Mouse (Mus musculus): ENCODE results near the gene Lmo2. TPM values are rescaled to one million over a fixed set of nuclear protein-coding genes. Genes with fewer than 3 reads are reported as not detected.

Gene Lmo2
- polyA plus RNA-seq, 1 experiment = 20.8 TPM

DNA sequence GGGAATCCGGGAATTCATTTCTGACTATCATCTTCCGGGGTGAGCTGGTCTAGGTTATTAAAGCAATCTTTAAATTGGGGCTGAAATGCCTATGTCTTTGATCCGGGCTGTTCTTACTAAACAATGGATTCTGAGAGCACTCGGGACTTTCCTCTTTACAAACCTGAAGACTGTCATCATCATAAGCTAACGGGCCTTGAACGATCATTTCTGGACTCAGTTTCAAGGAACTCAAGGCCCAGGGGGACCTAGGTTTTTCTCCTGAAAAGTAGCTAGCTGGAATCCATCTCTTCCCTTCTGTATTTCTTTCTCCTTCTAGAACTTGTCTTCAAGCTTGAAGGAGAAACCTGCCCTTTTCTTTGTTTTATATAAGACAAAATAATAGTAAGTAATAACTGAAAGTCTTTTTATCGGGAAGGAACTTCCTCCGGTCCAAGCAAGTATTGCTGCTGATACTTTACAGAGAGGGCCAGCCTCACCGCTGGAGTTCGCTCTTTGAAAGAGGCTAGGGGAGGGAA is 11.2 kb downstream of the Lmo2 start:
- DNase-seq = no peak
- Histone ChIP-seq H3K27ac (ENCODE audit: insufficient read depth, low read depth, low read length) (peak overlapping the region; percentile 83), H3K4me1 (ENCODE audit: control insufficient read depth, insufficient read depth, low read length) (no peaks in the 10 kb centered on the region), H3K4me3 (ENCODE audit: insufficient read depth, low read depth, low read length) (peak overlapping the region; percentile 79), H3K36me3 (ENCODE audit: control insufficient read depth, insufficient read depth, low read length) (no peaks in the 10 kb centered on the region), H3K27me3 (replicated peaks; ENCODE audit: control insufficient read depth, insufficient read depth, low read length) (peaks cover 3% of the 10 kb centered on the region)
- no peak for TF ChIP-seq POLR2A (IDR thresholded peaks at IDR 0.05; ENCODE audit: low read depth, low read length)
- TF ChIP-seq CTCF (conservative IDR thresholded peaks at IDR 0.05; ENCODE audit: insufficient read depth, insufficient read length, low read depth, low read length) = no peak
- 38% methylated on average over 10 of the region's 10 CpGs for WGBS

DNA sequence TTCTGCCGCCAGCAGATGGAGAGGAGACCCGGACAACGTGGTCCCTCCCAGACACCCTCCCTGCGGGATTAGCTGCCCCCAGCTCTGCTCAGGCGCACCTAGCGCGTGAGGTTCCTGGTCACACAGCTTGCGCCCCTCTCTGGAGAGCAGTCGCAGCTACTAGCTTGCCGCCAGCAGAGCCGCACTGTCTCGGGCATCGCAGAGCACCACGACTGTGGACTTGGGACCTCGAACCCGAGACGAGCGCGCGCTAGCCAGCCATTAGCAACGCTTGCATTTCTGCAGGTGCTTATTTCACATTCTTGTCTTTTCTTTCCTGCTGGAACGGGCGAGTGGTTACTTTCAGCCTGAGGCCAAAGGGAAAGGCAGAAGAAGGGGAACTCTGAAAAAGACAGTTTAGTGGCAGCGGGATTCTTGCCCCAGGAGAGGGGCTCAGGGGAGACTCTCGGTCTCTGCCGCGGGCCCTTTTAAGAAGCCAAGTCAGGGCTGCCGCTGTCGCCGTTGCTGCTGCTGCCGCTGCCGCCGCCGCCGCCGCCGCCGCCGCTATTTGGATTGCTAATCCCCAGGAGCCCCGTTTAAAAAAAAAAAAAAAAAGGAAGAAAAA is 11.8 kb downstream of the Lmo2 start:
- WGBS = 1% methylated on average over 40 of the region's 40 CpGs
- peak; percentile 80 for DNase-seq
- Histone ChIP-seq H3K27me3 (replicated peaks; ENCODE audit: control insufficient read depth, insufficient read depth, low read length) (peaks cover 3% of the 10 kb centered on the region), H3K4me1 (ENCODE audit: control insufficient read depth, insufficient read depth, low read length) (no peaks in the 10 kb centered on the region), H3K4me3 (ENCODE audit: insufficient read depth, low read depth, low read length) (peak overlapping the region; percentile 79), H3K27ac (ENCODE audit: insufficient read depth, low read depth, low read length) (peak overlapping the region; percentile 83), H3K36me3 (ENCODE audit: control insufficient read depth, insufficient read depth, low read length) (no peaks in the 10 kb centered on the region)
- TF ChIP-seq CTCF (conservative IDR thresholded peaks at IDR 0.05; ENCODE audit: insufficient read depth, insufficient read length, low read depth, low read length) = peak; percentile 41
- TF ChIP-seq POLR2A (IDR thresholded peaks at IDR 0.05; ENCODE audit: low read depth, low read length) = peak; percentile 37

DNA sequence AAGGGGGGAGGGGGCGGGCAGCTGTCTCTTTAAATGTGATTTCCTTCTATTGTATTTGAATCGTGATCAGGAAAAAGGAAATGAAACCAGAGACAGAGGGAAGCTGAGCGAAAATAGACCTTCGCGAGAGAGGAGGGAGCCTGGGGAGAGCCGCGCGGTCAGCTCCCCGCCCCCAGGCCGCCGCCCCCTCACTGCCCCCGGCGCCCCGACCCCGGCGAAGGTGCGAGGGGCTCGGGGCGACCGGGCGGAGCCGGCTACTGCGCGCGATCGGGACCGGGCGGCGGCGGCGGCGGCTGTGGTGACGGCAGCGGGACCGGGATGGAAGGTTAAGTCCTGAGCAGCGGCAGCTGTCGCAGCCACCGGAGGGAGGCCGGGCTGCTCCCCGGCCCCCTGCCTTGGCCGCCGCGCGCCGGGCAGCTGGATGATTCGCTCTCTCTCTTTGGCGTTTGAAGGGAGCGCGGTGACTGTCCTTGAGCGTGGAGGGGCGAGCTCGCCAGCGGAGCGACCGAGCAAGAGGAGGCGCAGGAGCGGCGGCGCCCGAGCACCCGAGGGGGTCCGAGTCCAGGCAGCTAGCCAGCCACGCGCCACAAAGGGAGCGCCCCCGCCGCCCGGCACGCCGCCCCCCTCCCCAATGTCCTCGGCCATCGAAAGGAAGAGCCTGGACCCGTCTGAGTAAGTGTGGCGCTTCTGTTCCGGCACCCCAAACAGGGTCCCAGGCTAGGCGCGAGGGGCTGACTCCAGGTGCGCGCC is 12.4 kb downstream of the Lmo2 start:
- no peaks in the 10 kb centered on the region for H3K4me1 ChIP-seq (ENCODE audit: control insufficient read depth, insufficient read depth, low read length)
- H3K27me3 ChIP-seq (replicated peaks; ENCODE audit: control insufficient read depth, insufficient read depth, low read length) = peaks cover 3% of the 10 kb centered on the region
- TF ChIP-seq POLR2A (IDR thresholded peaks at IDR 0.05; ENCODE audit: low read depth, low read length) = no peak
- TF ChIP-seq CTCF (conservative IDR thresholded peaks at IDR 0.05; ENCODE audit: insufficient read depth, insufficient read length, low read depth, low read length) = no peak
- peak overlapping the region; percentile 92 for H3K27ac ChIP-seq (ENCODE audit: insufficient read depth, low read depth, low read length)
- DNase-seq = peak; percentile 71
- no peaks in the 10 kb centered on the region for H3K36me3 ChIP-seq (ENCODE audit: control insufficient read depth, insufficient read depth, low read length)
- under 1% methylated on average over 79 of the region's 79 CpGs for WGBS
- peak overlapping the region; percentile 79 for H3K4me3 ChIP-seq (ENCODE audit: insufficient read depth, low read depth, low read length)

DNA sequence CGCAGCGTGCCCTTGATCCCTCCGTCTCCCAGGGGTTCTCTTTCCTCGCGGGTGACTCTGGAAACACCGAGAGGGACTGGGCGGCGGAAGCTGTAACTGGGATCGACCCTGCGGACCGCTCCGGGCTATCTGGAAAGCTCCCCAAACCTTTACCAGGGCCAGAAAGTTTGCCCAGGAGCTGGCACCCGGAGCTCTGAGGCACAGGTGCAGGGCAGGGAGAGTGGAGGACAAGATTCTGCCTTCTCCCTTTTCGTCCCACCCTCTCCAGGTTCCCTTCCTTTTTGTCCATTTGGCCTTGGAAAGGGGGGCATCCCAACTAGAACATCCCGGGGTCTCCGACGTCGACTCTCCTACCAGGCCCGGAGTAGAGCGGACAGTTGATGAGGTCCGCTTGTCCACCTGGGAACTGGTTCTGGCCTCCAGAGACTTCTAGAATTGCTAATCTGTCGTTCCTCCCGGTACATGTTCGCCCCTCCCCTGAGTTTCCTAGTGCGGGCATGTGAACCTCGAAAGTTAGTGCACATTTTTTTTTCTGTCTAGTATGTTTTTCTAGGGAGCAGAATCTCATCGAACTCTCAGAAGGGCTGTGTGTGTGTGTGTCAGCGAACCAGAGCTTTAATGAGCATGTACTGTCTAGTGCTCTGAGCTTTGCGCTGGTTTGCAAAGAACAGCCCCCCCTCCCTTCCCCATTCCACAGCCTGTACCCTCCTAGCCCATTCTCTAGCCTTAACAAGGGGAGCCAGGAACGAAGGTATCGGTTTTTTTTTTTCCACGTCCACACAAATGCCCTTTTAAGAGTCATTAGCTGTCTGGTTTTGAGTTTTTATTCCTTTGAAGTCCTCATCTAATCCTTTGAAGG is 13.2 kb downstream of the Lmo2 start:
- TF ChIP-seq POLR2A (IDR thresholded peaks at IDR 0.05; ENCODE audit: low read depth, low read length) = no peak
- no peak for TF ChIP-seq CTCF (conservative IDR thresholded peaks at IDR 0.05; ENCODE audit: insufficient read depth, insufficient read length, low read depth, low read length)
- DNase-seq = peak; percentile 15
- H3K27me3 ChIP-seq (replicated peaks; ENCODE audit: control insufficient read depth, insufficient read depth, low read length) = peaks cover 3% of the 10 kb centered on the region

DNA sequence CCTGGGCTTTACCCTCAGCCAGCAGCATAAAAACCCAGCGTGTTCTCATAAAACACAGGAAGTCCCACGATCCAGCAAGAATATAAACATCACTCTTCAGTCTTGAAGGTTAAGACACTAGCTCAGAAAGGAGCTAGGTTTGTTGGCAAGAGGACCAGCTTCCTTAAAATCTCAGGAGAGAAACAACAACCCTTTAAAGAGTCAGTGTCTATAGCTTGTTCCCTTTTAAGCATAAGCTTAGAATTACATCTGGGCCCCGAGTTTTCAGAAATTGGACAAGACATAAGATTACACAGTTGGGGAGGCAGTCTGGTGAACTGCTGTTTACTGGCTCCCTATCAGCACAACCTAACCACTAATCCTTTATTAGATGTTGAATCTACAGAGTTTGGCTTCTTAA is 14.1 kb downstream of the Lmo2 start:
- DNase-seq = no peak
- Histone ChIP-seq H3K27me3 (replicated peaks; ENCODE audit: control insufficient read depth, insufficient read depth, low read length) (peaks cover 3% of the 10 kb centered on the region), H3K4me3 (ENCODE audit: insufficient read depth, low read depth, low read length) (no peak overlapping the region), H3K27ac (ENCODE audit: insufficient read depth, low read depth, low read length) (no peak overlapping the region), H3K4me1 (ENCODE audit: control insufficient read depth, insufficient read depth, low read length) (no peaks in the 10 kb centered on the region), H3K36me3 (ENCODE audit: control insufficient read depth, insufficient read depth, low read length) (no peaks in the 10 kb centered on the region)
- 48% methylated on average over 3 of the region's 3 CpGs for WGBS
- TF ChIP-seq POLR2A (IDR thresholded peaks at IDR 0.05; ENCODE audit: low read depth, low read length) (no peak), CTCF (conservative IDR thresholded peaks at IDR 0.05; ENCODE audit: insufficient read depth, insufficient read length, low read depth, low read length) (no peak)

More for the DNA sequence above, 13.2 kb downstream of the Lmo2 start:
- Histone ChIP-seq H3K4me3 (ENCODE audit: insufficient read depth, low read depth, low read length) (peak overlapping the region; percentile 79), H3K4me1 (ENCODE audit: control insufficient read depth, insufficient read depth, low read length) (no peaks in the 10 kb centered on the region), H3K36me3 (ENCODE audit: control insufficient read depth, insufficient read depth, low read length) (no peaks in the 10 kb centered on the region), H3K27ac (ENCODE audit: insufficient read depth, low read depth, low read length) (peak overlapping the region; percentile 92)
- 12% methylated on average over 32 of the region's 32 CpGs for WGBS

DNA sequence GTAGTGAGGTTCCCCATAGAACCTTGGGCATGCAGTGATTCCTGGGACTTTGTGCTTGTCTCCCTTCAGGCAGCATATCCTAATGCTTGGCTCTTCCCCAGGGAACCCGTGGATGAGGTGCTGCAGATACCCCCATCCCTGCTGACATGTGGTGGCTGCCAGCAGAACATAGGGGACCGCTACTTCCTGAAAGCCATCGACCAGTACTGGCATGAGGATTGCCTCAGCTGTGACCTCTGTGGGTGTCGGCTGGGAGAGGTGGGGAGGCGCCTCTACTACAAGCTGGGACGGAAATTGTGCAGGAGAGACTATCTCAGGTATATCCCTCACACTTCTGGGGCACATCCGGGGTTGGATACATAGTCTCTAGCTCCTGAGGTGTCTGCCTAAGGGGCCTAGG is 18.1 kb downstream of the Lmo2 start:
- WGBS = 74% methylated on average over 7 of the region's 7 CpGs
- TF ChIP-seq CTCF (conservative IDR thresholded peaks at IDR 0.05; ENCODE audit: insufficient read depth, insufficient read length, low read depth, low read length) = no peak
- TF ChIP-seq POLR2A (IDR thresholded peaks at IDR 0.05; ENCODE audit: low read depth, low read length) = no peak
- DNase-seq = no peak

More for the DNA sequence above, 18.1 kb downstream of the Lmo2 start:
- Histone ChIP-seq H3K27me3 (replicated peaks; ENCODE audit: control insufficient read depth, insufficient read depth, low read length) (no peaks in the 10 kb centered on the region; the same call in 1 of the 2 replicates), H3K4me1 (ENCODE audit: control insufficient read depth, insufficient read depth, low read length) (no peaks in the 10 kb centered on the region), H3K27ac (ENCODE audit: insufficient read depth, low read depth, low read length) (no peak overlapping the region), H3K4me3 (ENCODE audit: insufficient read depth, low read depth, low read length) (no peak overlapping the region), H3K36me3 (ENCODE audit: control insufficient read depth, insufficient read depth, low read length) (no peaks in the 10 kb centered on the region)

Measured in kidney, adult 2 months (tissue).